Mouse (Mus musculus): ENCODE measurements at regions not wholly inside any gene's neighbourhood (a gene's known extent, or its start where the extent isn't known, plus 50 kb on each side); places are given as distances from the start of the nearest gene placed in this dataset.

- DNase-seq (ENCODE audit: low spot score), result no peak
These were observed 72.9 kb downstream of the Cryba4 start for GRCm38 (mm10) chr5:112179213-112180057.

- no peak for DNase-seq (ENCODE audit: low spot score)
These were observed 69.5 kb downstream of the Cryba4 start for GRCm38 (mm10) chr5:112182775-112183174.

GRCm38 (mm10) chr5:112195667-112196066, 56.7 kb downstream of the Cryba4 start:
- DNase-seq (ENCODE audit: low spot score), result no peak

Measured in layer of hippocampus, adult 9-10 months (tissue).